Mouse (Mus musculus) thymus, adult 2 months (tissue): ENCODE data around the gene Cog6.

ENCODE experiments used
- CTCF ChIP-seq: fragments of 200-500 bp; IDR thresholded peaks from 2 replicates; pipeline ENCODE4 v1.5.1; 2012; ENCODE audit warnings: mild to moderate bottlenecking, control low read depth, low read length, moderate library complexity, borderline replicate concordance; ENCODE audit not compliant: control insufficient read depth, poor library complexity, insufficient read depth; ENCODE audit errors: extremely low read depth
- POLR2A ChIP-seq: fragments of 200-500 bp; IDR thresholded peaks from 2 replicates; pipeline ENCODE4 v1.6.1; 2012; ENCODE audit warnings: mild to moderate bottlenecking, low read length, control low read depth, moderate library complexity; ENCODE audit not compliant: control insufficient read depth, poor library complexity, insufficient read depth; ENCODE audit errors: extremely low read depth

DNA sequence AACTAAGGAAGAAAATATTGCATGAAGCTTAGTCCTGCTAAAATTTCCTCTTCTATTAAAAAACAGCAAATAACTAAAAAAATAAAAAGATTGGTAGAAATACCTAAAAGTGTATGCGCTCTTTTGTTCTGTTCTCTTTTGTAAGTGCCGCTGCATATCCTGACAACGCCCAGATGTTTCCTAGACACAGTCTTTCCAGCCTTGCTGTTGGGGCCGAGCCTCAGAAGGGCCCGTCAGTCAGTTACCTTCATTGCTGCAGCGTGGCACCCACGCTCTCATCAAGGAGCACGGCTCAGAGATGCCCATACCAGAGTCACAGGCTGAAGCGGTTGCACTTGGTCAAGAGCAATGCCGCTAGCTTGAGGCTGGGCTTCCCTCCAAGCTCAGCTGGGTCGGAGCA is 60.8 kb downstream of the Cog6 start:
- TF ChIP-seq CTCF (no peak), POLR2A (no peak)
